In the genomic region with DNA sequence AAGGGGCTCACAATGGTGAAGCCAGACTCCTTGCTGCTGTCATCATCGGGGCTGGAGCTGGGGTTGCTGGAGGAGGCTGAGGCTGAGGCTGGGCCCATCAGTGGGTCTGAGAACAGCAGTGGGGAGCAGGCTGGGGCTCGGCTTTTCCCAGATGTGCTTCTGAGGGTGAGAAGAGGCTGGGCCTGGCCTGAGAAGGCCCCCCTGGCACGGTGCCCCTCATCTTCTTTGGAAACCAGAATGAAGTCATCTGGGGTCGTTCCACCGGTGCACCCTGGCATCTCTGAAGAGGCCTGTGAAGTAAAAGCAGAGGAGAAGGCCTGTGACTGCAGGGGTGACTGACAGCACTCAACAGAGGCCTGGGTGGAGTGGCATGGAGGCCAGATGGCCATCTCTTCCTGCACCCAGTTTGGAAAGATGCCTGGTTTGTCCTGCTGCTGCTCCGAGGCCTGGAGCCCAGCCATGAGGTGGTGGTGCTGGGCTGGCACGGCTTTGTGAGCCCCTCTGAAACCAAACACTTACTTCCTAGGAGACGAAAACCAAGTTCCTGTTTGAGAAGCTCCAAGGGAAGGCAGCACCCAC, we compare ENCODE assay signal across 8 mouse cellular contexts.
DNase-seq lines count a peak whose midpoint lies in the region; ATAC-seq and TF ChIP-seq lines count a peak whose summit lies in the region.

No protein-coding gene starts in this region.

- no peak overlapping the region for H3K4me3 ChIP-seq in layer of hippocampus, adult 2 months
- no peak overlapping the region for H3K4me3 ChIP-seq in heart, embryonic 11.5 days (ENCODE audit: low read depth, low read length)

- 66% methylated on average over 8 of the region's 8 CpGs for WGBS in heart, embryonic 11.5 days (ENCODE audit: insufficient replicate concordance)

- peaks cover 27% of the 10 kb centered on the region for H3K4me1 ChIP-seq in heart, embryonic 11.5 days (ENCODE audit: control insufficient read depth, insufficient read depth, low read length)

- DNase-seq in layer of hippocampus, adult 2 months (ENCODE audit: low spot score in 2 of 2) = no peak
- DNase-seq in layer of hippocampus, adult 8-10 months (ENCODE audit: low spot score in 2 of 2) = no peak
- peak; percentile 49 for DNase-seq in cerebellum, adult 9-11 months
- DNase-seq in lung, postnatal 14 days = peak; percentile 42
- no peak for DNase-seq in adrenal gland, postnatal 14 days
- DNase-seq in kidney, postnatal 36 days = no peak
- no peak for DNase-seq in kidney, adult 11 months

- H3K4me2 ChIP-seq in heart, embryonic 11.5 days = no peak overlapping the region

- no peaks in the 10 kb centered on the region for H3K36me3 ChIP-seq in heart, embryonic 11.5 days (ENCODE audit: control insufficient read depth, insufficient read depth, low read length)

- H3K27me3 ChIP-seq in heart, embryonic 11.5 days (ENCODE audit: control insufficient read depth, insufficient read depth, low read length) = no peaks in the 10 kb centered on the region

- H3K9ac ChIP-seq in heart, embryonic 11.5 days (ENCODE audit: low read depth, low read length) = no peak overlapping the region

- no peak for TF ChIP-seq CTCF in layer of hippocampus, adult 2 months (conservative IDR thresholded peaks at IDR 0.05)

- ATAC-seq in heart, embryonic 11.5 days (replicated peaks; ENCODE audit: insufficient number of reproducible peaks, low FRiP score, low TSS enrichment) = no peak

- peak overlapping the region; percentile 64 for H3K27ac ChIP-seq in layer of hippocampus, adult 2 months
- peak overlapping the region; percentile 1 for H3K27ac ChIP-seq in heart, embryonic 11.5 days (ENCODE audit: low read depth, low read length)

- no peaks in the 10 kb centered on the region for H3K9me3 ChIP-seq in heart, embryonic 11.5 days (replicated peaks; ENCODE audit: control insufficient read depth, low read length)

Comparison
In these comparisons a context has a peak if more than half of its experiments do, and no peak if none do; other contexts are left out.
1. DNase-seq: peak in cerebellum, adult 9-11 months (single experiment) and lung, postnatal 14 days (single experiment); none in layer of hippocampus, adult 2 months (0 of 2), layer of hippocampus, adult 8-10 months (0 of 2), adrenal gland, postnatal 14 days (single experiment), kidney, postnatal 36 days (0 of 2) and kidney, adult 11 months (single experiment).